In genomic region chr8:93809686-93810027, GRCm38 (mm10) we compare ENCODE assay signal across 8 mouse cellular contexts. TPM values are rescaled to one million over a fixed set of nuclear protein-coding genes. Genes with fewer than 3 reads are reported as not detected.
A peak's percentile ranks its signal among the peaks of the same experiment; 100 is the strongest.
DNase-seq lines count a peak whose midpoint lies in the region; ATAC-seq lines count a peak whose summit lies in the region.

Gnao1 (plus strand) TSS chr8:93809966.

- H3K4me3 ChIP-seq in heart, embryonic 15.5 days = peak within 1 kb of the TSS; percentile 81
- H3K4me3 ChIP-seq in neural tube, embryonic 15.5 days (replicated peaks) = peak within 1 kb of the TSS; percentile 80

- WGBS in heart, embryonic 15.5 days = 10% methylated on average over 9 of the region's 9 CpGs
- 9% methylated on average over 9 of the region's 9 CpGs for WGBS in neural tube, embryonic 15.5 days

- H3K27ac ChIP-seq in heart, embryonic 15.5 days = peak within 1 kb of the TSS; percentile 77
- peak within 1 kb of the TSS; percentile 97 for H3K27ac ChIP-seq in neural tube, embryonic 15.5 days (replicated peaks)

- no peak for DNase-seq in cerebellum, adult 9-11 months
- peak; percentile 16 for DNase-seq in ovary, postnatal 14 days (ENCODE audit: low spot score)
- DNase-seq in ovary, postnatal 10 days (ENCODE audit: low spot score) = no peak
- peak in 1 of 2 experiments; percentile 42 for DNase-seq in left cerebral cortex, postnatal 25 days (ENCODE audit: low spot score in 2 of 2)
- DNase-seq in urinary bladder, postnatal 25 days (ENCODE audit: low spot score) = no peak

- H3K4me1 ChIP-seq in heart, embryonic 15.5 days (replicated peaks) = peaks cover 23% of the 10 kb centered on the region
- H3K4me1 ChIP-seq in neural tube, embryonic 15.5 days = peaks cover 23% of the 10 kb centered on the region

- no peaks in the 10 kb centered on the region for H3K9me3 ChIP-seq in heart, embryonic 15.5 days (replicated peaks)
- no peaks in the 10 kb centered on the region for H3K9me3 ChIP-seq in neural tube, embryonic 15.5 days (replicated peaks)

- intact Hi-C loops in left cerebral cortex, postnatal 25 days (cut with DNase I) = loop anchor here (1.0 to 5.0 kb wide), 4 partner anchors 73 to 239 kb away; no protein-coding TSS in a partner anchor

- peak within 1 kb of the TSS; percentile 77 for H3K9ac ChIP-seq in heart, embryonic 15.5 days
- peak within 1 kb of the TSS; percentile 93 for H3K9ac ChIP-seq in neural tube, embryonic 15.5 days (replicated peaks)

- H3K27me3 ChIP-seq in heart, embryonic 15.5 days = peaks cover 17% of the 10 kb centered on the region; the same call in 1 of the 2 replicates
- no peaks in the 10 kb centered on the region for H3K27me3 ChIP-seq in neural tube, embryonic 15.5 days (replicated peaks)

- ATAC-seq in cerebellum, adult (ENCODE audit: insufficient number of reproducible peaks, low FRiP score, low TSS enrichment) = peak; percentile 31; the same call in 1 of the 2 replicates
- ATAC-seq in heart, embryonic 15.5 days (replicated peaks; ENCODE audit: insufficient number of reproducible peaks, insufficient read depth, low FRiP score, low read depth) = no peak
- ATAC-seq in neural tube, embryonic 15.5 days (ENCODE audit: low FRiP score) = no peak

- H3K4me2 ChIP-seq in heart, embryonic 15.5 days = peak within 1 kb of the TSS; percentile 89
- peak within 1 kb of the TSS; percentile 66 for H3K4me2 ChIP-seq in neural tube, embryonic 15.5 days

- no peaks in the 10 kb centered on the region for H3K36me3 ChIP-seq in heart, embryonic 15.5 days
- H3K36me3 ChIP-seq in neural tube, embryonic 15.5 days = no peaks in the 10 kb centered on the region

RNA-seq across cellular contexts. Expression of gene Gnao1, which starts in this region (rescaled TPM):
- polyA plus RNA-seq in heart, embryonic 15.5 days (2015; fragmentation: Nextera tagmentation; extraction: Ambion mirVana) = 11.0 and 13.0 TPM in 2 replicates
- 100 to 1,000 TPM; 738 to 746 TPM for total RNA-seq in left cerebral cortex, postnatal 25 days (2021)
- 203 and 251 TPM in 2 replicates for polyA plus RNA-seq in neural tube, embryonic 15.5 days (2015; fragmentation: Nextera tagmentation; extraction: Ambion mirVana)

Comparison
In these comparisons a context has a peak if more than half of its experiments do, and no peak if none do; other contexts are left out.
1. RNA of gene Gnao1 (polyA plus RNA-seq): 203 to 251 TPM in neural tube, embryonic 15.5 days; 11.0 to 13.0 TPM in heart, embryonic 15.5 days; every median in the first group is over 10 times any median in the second.